Mouse (Mus musculus) megakaryocyte progenitor cell, adult 5-6 weeks (primary cell): ENCODE results near the gene Gm6096. TPM values are rescaled to one million over a fixed set of nuclear protein-coding genes. Genes with fewer than 3 reads are reported as not detected.

ENCODE experiments used
- ATAC-seq: replicated peaks from 2 replicates; pipeline ENCODE4 v1.8.0; 2016; ENCODE audit warnings: mild to moderate bottlenecking, moderate TSS enrichment, inconsistent platforms; ENCODE audit not compliant: poor library complexity
- total RNA-seq, 2 experiments: library from RNA; stranded (forward) in 1 of 2; stranded (reverse) in 1 of 2; fragments of 157-497, 149-512 nt in 1 of 2; fragments of 200-1000 nt in 1 of 2; gene quantifications; 2 replicates each; pipeline versions ENCODE4 v1.2.3 to v1.2.4; 2015 to 2017

Gm6096 gene
- total RNA-seq, 2 experiments from 2014 or later: not detected

- no peak for ATAC-seq
Measured at GRCm38 (mm10) chr7:34234610-34235561, 16.0 kb upstream of the Gm6096 start.

- ATAC-seq: no peak
Measured at GRCm38 (mm10) chr7:34235602-34236001, 15.2 kb upstream of the Gm6096 start.

GRCm38 (mm10) chr7:34238086-34238485 is 12.8 kb upstream of the Gm6096 start:
- no peak for ATAC-seq

GRCm38 (mm10) chr7:34242176-34242575 is 8.7 kb upstream of the Gm6096 start:
- no peak for ATAC-seq

GRCm38 (mm10) chr7:34246870-34247499 is 3.9 kb upstream of the Gm6096 start:
- no peak for ATAC-seq

GRCm38 (mm10) chr7:34252030-34252429 is 1.2 kb downstream of the Gm6096 start:
- peak; percentile 79 for ATAC-seq

GRCm38 (mm10) chr7:34255137-34255536 is 4.3 kb downstream of the Gm6096 start:
- ATAC-seq: no peak

- no peak for ATAC-seq
Measured at GRCm38 (mm10) chr7:34255916-34256315, 5.1 kb downstream of the Gm6096 start.

GRCm38 (mm10) chr7:34257279-34257678 is 6.4 kb downstream of the Gm6096 start:
- ATAC-seq: no peak

GRCm38 (mm10) chr7:34258407-34258806 is 7.6 kb downstream of the Gm6096 start:
- ATAC-seq: no peak

- no peak for ATAC-seq
Measured at GRCm38 (mm10) chr7:34263437-34263836, 12.6 kb downstream of the Gm6096 start.

- ATAC-seq: peak; percentile 98
Measured at GRCm38 (mm10) chr7:34265876-34266346, 15.1 kb downstream of the Gm6096 start.

GRCm38 (mm10) chr7:34266421-34266820 is 15.6 kb downstream of the Gm6096 start:
- no peak for ATAC-seq

GRCm38 (mm10) chr7:34268463-34268862 is 17.6 kb downstream of the Gm6096 start:
- ATAC-seq: no peak

GRCm38 (mm10) chr7:34272465-34272864 is 21.6 kb downstream of the Gm6096 start:
- ATAC-seq: peak; percentile 98

- ATAC-seq: no peak
Measured at GRCm38 (mm10) chr7:34276066-34276465, 25.2 kb downstream of the Gm6096 start.

GRCm38 (mm10) chr7:34277656-34278055 is 26.8 kb downstream of the Gm6096 start:
- no peak for ATAC-seq

GRCm38 (mm10) chr7:34290450-34291151 is 39.8 kb downstream of the Gm6096 start:
- no peak for ATAC-seq

- peak; percentile 50 for ATAC-seq
Measured at GRCm38 (mm10) chr7:34291265-34291664, 40.4 kb downstream of the Gm6096 start.

- ATAC-seq: no peak
Measured at GRCm38 (mm10) chr7:34292633-34293032, 41.8 kb downstream of the Gm6096 start.

- no peak for ATAC-seq
Measured at GRCm38 (mm10) chr7:34296124-34296523, 45.3 kb downstream of the Gm6096 start.
